Mouse (Mus musculus) testis, postnatal 14 days (tissue): Measurements from ENCODE around the gene Spi1.
"Not testable (repeated sequence)": the region's sequence is repeated elsewhere in the genome, so short reads cannot be mapped to it uniquely, and the experiment has no call there.

ENCODE experiments used
- DNase-seq: peaks from one replicate; pipeline ENCODE4 v3.0.0; 2021; ENCODE audit warnings: low spot score

Spi1 gene

GRCm38 (mm10) chr2:91096524-91096923, 14.3 kb downstream of the Spi1 start:
- no peak for DNase-seq

- no peak for DNase-seq
These were observed 14.8 kb downstream of the Spi1 start for GRCm38 (mm10) chr2:91097015-91097414.

DNA sequence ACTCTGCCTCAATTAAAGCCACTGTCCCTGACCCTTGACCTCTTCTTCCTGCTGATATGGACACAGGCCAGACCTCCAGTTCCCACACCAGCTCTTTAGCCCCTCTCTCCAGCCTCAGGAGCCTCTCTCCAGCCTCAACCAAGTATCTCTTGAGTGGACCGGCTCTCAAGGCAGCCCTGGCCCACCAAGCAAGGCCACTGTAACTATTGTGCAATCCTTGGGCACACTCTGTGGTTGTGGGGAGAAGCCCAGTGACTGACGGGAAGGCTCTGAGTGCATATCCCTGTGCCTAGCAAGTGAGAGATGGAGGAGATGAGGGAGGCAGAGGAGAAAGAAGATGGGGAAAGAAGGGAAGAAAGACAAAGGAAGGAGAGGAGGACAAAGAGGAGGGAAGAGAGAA, 16.0 kb downstream of the Spi1 start:
- DNase-seq, result no peak

GRCm38 (mm10) chr2:91101124-91101740, 19.0 kb downstream of the Spi1 start:
- peak; percentile 75 for DNase-seq

DNA sequence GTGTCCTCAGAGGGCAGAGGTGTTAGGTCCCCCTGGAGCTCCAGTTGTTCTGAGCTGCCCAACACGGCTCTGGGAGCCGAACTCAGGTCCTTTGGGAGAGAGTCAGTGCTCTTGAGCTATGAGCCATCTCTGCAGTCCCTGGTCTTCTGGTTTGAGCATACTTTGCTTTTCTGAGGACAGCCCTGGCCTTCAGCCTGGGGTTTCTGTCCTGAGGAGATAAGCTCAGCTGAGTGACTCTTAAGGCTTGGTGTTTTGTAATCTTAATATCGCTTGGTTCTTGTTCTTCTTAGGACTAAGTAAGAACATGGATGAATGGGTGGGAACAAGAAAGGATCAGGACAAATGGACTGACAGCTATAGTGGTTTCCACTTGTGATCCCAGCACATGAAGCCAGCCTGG, 26.0 kb downstream of the Spi1 start:
- DNase-seq, result no peak

GRCm38 (mm10) chr2:91109241-91109640, 27.1 kb downstream of the Spi1 start:
- no peak for DNase-seq

DNA sequence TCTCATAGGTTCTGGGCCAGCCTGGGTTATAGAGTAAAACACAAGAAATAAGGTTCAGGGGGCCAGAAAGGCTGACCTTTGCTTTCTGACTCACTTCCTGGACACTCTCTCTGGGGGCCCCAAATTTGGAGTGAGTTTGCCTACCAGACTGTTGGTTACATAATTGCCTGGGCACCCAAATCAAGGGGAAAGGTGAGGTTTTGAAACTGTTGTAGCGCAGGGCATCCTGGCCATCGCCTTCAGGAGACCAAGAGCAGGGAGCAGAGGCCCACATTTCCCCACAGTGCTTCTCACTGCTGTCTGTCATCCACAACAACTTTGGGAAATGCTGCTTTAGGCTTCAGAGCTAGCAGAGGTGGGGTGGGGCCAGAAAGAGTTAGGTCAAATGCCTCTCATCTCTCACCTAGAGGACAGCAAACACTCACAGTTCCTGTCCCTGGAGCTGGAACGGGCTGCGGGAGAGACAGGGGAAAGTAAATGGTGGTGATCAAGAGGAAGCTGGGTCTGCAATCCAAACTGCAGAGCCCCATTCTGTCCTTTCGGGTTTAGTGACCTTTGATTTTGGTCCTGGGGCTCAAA, 27.7 kb downstream of the Spi1 start:
- no peak for DNase-seq

- no peak for DNase-seq
These were observed 28.2 kb downstream of the Spi1 start for GRCm38 (mm10) chr2:91110429-91110828.

- DNase-seq, result not testable (repeated sequence)
These were observed 29.6 kb downstream of the Spi1 start for GRCm38 (mm10) chr2:91111832-91112231.

GRCm38 (mm10) chr2:91112491-91112890, 30.3 kb downstream of the Spi1 start:
- DNase-seq, result no peak

GRCm38 (mm10) chr2:91113334-91113733, 31.1 kb downstream of the Spi1 start:
- DNase-seq, result no peak

GRCm38 (mm10) chr2:91113852-91114251, 31.7 kb downstream of the Spi1 start:
- DNase-seq, result no peak

GRCm38 (mm10) chr2:91114781-91115577, 32.8 kb downstream of the Spi1 start:
- peak; percentile 86 for DNase-seq

GRCm38 (mm10) chr2:91115578-91115970, 33.4 kb downstream of the Spi1 start:
- DNase-seq, result no peak

DNA sequence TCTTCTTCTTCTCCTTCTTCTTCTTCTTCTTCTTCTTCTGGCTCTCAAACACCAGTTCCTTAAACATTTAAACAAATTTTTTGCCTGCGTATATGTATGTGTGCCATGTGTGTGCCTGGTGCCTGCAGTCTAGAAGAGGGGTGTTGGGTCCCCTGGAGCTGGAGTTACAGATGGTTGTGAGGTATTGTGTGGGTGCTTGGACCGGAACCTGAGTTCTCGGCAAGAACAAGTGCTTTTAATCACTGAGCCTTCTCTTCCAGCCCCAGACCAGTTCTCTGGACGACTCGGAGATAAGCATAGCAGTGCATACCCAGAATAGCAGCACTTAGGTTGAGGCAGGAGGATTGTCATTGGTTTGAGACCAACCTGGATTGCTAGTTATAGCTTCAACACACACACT, 34.7 kb downstream of the Spi1 start:
- no peak for DNase-seq

DNA sequence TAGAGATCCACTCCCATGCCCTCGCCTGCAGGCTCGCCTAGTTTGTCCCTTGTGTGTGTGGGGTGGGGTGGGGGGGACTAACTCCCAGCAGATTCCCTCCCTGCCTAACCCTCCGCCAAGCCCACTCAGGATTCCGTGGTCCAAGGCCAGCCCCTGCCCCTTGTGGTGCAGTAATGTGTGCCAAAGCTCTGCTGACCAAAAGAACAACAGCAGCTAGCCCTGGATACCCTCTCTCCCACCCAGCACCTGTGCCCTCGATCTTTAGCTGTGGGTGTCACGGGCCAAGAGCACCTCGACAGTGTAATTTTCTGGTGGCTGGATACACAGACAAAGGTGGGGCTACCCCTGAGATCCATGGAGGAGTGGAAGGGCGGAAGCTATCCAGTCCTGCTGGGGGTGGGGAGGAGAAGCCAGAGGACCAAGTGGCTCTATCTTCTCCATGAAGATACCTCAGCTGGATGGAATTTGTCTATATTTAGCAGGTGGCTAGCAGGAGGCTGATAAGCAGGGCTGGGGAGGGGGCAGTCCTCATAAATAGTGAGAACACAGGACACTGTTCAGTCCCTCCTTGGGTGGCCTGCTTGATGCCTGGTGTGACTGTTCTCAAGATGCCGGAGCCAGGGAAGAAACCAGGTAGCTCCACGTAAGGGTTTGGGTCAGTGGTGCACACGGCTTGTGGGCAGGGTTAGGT, 35.5 kb downstream of the Spi1 start, which contains the start of gene Mybpc3:
Gene Mybpc3, plus strand, starts transcription at position 560 of the 691 bp plus-strand sequence.
- DNase-seq, result no peak

DNA sequence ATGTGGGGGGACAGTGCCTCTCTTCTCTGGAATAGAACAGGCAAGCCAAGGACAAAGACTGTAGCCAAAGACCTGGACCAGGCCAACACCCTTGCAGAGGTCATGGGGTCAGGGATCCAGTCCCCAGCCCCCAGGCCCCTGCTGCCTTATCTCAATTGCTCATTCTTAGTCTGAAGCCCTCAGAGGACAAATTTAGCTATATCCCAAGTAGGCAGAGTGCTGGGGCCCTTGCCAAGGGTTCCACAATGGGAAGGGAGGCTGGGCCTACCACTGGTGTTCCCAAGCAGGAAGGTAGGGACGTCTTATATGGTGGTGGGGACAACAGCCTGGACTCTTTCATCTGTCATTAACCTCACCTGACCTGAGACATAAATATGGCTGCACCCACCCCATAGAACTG, 36.5 kb downstream of the Spi1 start:
- no peak for DNase-seq

DNA sequence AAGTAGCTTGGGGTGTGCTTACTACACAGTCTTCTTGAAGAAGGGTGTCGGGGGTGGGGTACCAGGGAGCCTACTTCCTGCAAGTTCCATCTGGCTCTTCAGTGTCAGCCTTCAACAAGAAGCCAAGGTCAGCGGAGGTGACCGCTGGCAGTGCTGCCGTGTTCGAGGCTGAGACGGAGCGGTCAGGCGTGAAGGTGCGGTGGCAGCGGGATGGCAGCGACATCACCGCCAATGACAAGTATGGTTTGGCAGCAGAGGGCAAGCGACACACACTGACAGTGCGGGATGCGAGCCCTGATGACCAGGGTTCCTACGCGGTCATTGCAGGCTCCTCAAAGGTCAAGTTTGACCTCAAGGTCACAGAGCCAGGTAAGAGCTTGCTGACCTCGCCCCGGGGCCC, 36.9 kb downstream of the Spi1 start:
- DNase-seq, result no peak

GRCm38 (mm10) chr2:91119551-91119950, 37.4 kb downstream of the Spi1 start:
- no peak for DNase-seq

DNA sequence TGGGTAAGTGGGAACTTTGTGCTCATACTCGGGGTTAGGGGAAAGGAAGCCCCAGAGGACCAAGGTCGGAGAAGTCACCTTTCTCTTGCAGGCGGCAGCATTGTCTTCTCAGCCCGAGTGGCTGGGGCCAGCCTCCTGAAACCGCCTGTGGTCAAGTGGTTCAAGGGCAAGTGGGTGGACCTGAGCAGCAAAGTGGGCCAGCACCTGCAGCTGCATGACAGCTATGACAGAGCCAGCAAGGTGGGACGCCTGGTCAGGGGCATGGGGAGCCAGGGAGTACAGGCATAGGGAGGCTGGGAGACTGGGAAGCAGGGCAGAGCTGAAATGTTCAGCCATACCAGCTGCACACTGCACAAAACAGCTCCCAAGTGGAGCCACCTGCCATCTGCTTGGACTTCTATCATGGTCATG, 38.1 kb downstream of the Spi1 start:
- DNase-seq, result no peak

DNA sequence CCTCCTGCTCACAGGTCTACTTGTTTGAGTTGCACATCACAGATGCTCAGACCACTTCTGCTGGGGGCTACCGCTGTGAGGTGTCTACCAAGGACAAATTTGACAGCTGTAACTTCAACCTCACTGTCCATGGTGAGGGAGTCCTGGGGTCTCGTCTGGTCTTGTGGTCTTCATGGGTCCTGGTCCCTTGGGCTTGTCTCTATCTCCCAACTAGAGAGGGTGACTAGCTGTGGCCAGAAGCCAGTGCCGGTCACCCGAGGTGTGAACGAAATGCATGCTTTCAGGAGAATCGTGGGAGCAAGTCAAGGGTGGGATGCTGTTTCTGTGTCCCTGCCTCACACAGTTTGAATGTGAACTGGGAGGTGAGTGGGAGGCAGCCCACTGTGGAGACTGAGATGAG, 38.8 kb downstream of the Spi1 start:
- DNase-seq, result no peak

GRCm38 (mm10) chr2:91121497-91121896, 39.3 kb downstream of the Spi1 start:
- no peak for DNase-seq

- DNase-seq, result no peak
These were observed 41.3 kb downstream of the Spi1 start for GRCm38 (mm10) chr2:91123521-91123920.
